Mouse (Mus musculus) lung, postnatal 0 days (tissue): Measurements from ENCODE around the gene Atxn7l1.

Experiments used
- CTCF ChIP-seq: IDR thresholded peaks from 2 replicates; pipeline ENCODE4 v1.5.1; 2016; ENCODE audit warnings: antibody characterized with exemption, mild to moderate bottlenecking
- EP300 ChIP-seq: IDR thresholded peaks from 2 replicates; pipeline ENCODE4 v1.6.1; 2016; ENCODE audit warnings: antibody characterized with exemption, mild to moderate bottlenecking, control low read depth

GRCm38 (mm10) chr12:33338170-33338569, 190.7 kb downstream of the Atxn7l1 start:
- TF ChIP-seq CTCF (no peak), EP300 (no peak)
